7 mouse cellular contexts compared by ENCODE assay signal in the genomic region with DNA sequence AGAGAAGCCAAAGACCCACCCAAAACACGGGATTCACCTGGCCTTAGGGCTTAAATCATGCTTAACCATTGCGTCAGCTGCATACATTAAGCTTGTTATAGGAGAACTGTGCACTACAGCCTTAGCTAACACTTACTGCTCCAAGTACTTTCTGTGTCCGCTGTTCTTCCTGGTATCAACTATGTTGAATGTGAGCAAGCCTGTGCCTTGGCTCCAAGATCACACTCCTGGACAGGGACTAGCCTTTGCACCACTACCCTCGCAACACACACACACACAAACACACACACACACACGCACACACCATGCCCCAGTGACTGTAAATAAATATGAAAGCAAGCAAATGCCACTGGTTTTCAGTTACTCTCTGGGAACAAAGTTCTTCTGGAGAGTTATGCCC. TPM values are rescaled to one million over a fixed set of nuclear protein-coding genes. Genes with fewer than 3 reads are reported as not detected.
DNase-seq lines count a peak whose midpoint lies in the region; ATAC-seq lines count a peak whose summit lies in the region.
"Not testable (repeated sequence)": the region's sequence is repeated elsewhere in the genome, so short reads cannot be mapped to it uniquely, and the experiment has no call there.

No protein-coding gene starts in this region.

- not testable (repeated sequence) for H3K36me3 ChIP-seq in erythroblast, embryonic 14.5 days (ENCODE audit: control insufficient read depth); heart, embryonic 13.5 days; intestine, embryonic 16.5 days (ENCODE audit: control insufficient read depth, insufficient read depth, low read length); limb, embryonic 13.5 days; neural tube, embryonic 12.5 days

- WGBS in heart, embryonic 13.5 days: 25% methylated on average over 5 of the region's 5 CpGs
- WGBS in intestine, embryonic 16.5 days: 13% methylated on average over 5 of the region's 5 CpGs
- 24% methylated on average over 5 of the region's 5 CpGs for WGBS in limb, embryonic 13.5 days
- whole genome bisulfite sequencing in neural tube, embryonic 12.5 days: 33% methylated on average over 5 of the region's 5 CpGs

- DNase-seq in NIH3T3 (ENCODE audit: low read depth): peak; percentile 22
- peak; percentile 19 for DNase-seq in lung, postnatal 10 days

- ATAC-seq in heart, embryonic 13.5 days (ENCODE audit: extremely low read depth, insufficient number of reproducible peaks, low FRiP score, low TSS enrichment); limb, embryonic 13.5 days (ENCODE audit: low FRiP score, low read depth): not testable (repeated sequence)
- peak; percentile 18; the same call in 1 of the 2 replicates for ATAC-seq in intestine, embryonic 16.5 days
- ATAC-seq in neural tube, embryonic 12.5 days (ENCODE audit: low FRiP score, low read depth): peak; percentile 22; the same call in 1 of the 2 replicates

- H3K27ac ChIP-seq in heart, embryonic 13.5 days (replicated peaks); intestine, embryonic 16.5 days (ENCODE audit: low read length); limb, embryonic 13.5 days; neural tube, embryonic 12.5 days: not testable (repeated sequence)

- not testable (repeated sequence) for H3K4me1 ChIP-seq in erythroblast, embryonic 14.5 days (ENCODE audit: control insufficient read depth); heart, embryonic 13.5 days; intestine, embryonic 16.5 days (ENCODE audit: control insufficient read depth, insufficient read depth, low read length); limb, embryonic 13.5 days; neural tube, embryonic 12.5 days

- peak overlapping the region; percentile 85 for H3K9ac ChIP-seq in heart, embryonic 13.5 days
- peak overlapping the region; percentile 73 for H3K9ac ChIP-seq in intestine, embryonic 16.5 days (ENCODE audit: low read depth, low read length)
- H3K9ac ChIP-seq in limb, embryonic 13.5 days: peak overlapping the region; percentile 68
- H3K9ac ChIP-seq in neural tube, embryonic 12.5 days: peak overlapping the region; percentile 53; the same call in 1 of the 2 replicates

- not testable (repeated sequence) for H3K9me3 ChIP-seq in erythroblast, embryonic 14.5 days (ENCODE audit: control insufficient read depth, low read length); heart, embryonic 13.5 days; intestine, embryonic 16.5 days (ENCODE audit: control insufficient read depth, low read length); limb, embryonic 13.5 days; neural tube, embryonic 12.5 days

- H3K4me3 ChIP-seq in erythroblast, embryonic 14.5 days (replicated peaks): peak overlapping the region; percentile 54
- H3K4me3 ChIP-seq in heart, embryonic 13.5 days: peak overlapping the region; percentile 64
- peak overlapping the region; percentile 56 for H3K4me3 ChIP-seq in intestine, embryonic 16.5 days (ENCODE audit: low read length)
- H3K4me3 ChIP-seq in limb, embryonic 13.5 days: peak overlapping the region; percentile 55
- H3K4me3 ChIP-seq in neural tube, embryonic 12.5 days: peak overlapping the region; percentile 46

- H3K27me3 ChIP-seq in erythroblast, embryonic 14.5 days (ENCODE audit: control insufficient read depth); heart, embryonic 13.5 days (replicated peaks); intestine, embryonic 16.5 days (replicated peaks; ENCODE audit: control insufficient read depth, insufficient read depth, low read length); limb, embryonic 13.5 days; neural tube, embryonic 12.5 days (replicated peaks): not testable (repeated sequence)

- peak overlapping the region; percentile 67 for H3K4me2 ChIP-seq in heart, embryonic 13.5 days
- peak overlapping the region; percentile 40 for H3K4me2 ChIP-seq in intestine, embryonic 16.5 days (ENCODE audit: low read depth, low read length)
- H3K4me2 ChIP-seq in limb, embryonic 13.5 days (replicated peaks): peak overlapping the region; percentile 58
- peak overlapping the region; percentile 57 for H3K4me2 ChIP-seq in neural tube, embryonic 12.5 days (replicated peaks)

RNA-seq across cellular contexts. Expression of a gene that starts 0.7 kb away (rescaled TPM):
- polyA plus RNA-seq in erythroblast, embryonic 14.5 days (2012): not detected in 2 replicates
- not detected in 2 replicates for polyA plus RNA-seq in heart, embryonic 13.5 days (2015; fragmentation: Nextera tagmentation; extraction: Ambion mirVana)
- 0.11 TPM in 1 of 2 replicates, not detected in the other for polyA plus RNA-seq in intestine, embryonic 16.5 days (2015; fragmentation: Nextera tagmentation; extraction: Ambion mirVana)
- polyA plus RNA-seq in limb, embryonic 13.5 days (2015; fragmentation: Nextera tagmentation; extraction: Ambion mirVana): 0.08 and 0.22 TPM in 2 replicates
- polyA plus RNA-seq in neural tube, embryonic 12.5 days (2016; fragmentation: Nextera tagmentation; extraction: Ambion mirVana): 0.30 TPM in 1 of 2 replicates, not detected in the other

RNA-seq across cellular contexts. Expression of a gene that starts 1.0 kb away (rescaled TPM):
- 1.3 and 1.5 TPM in 2 replicates for polyA plus RNA-seq in erythroblast, embryonic 14.5 days (2012)
- 35.4 and 37.6 TPM in 2 replicates for polyA plus RNA-seq in heart, embryonic 13.5 days (2015; fragmentation: Nextera tagmentation; extraction: Ambion mirVana)
- polyA plus RNA-seq in intestine, embryonic 16.5 days (2015; fragmentation: Nextera tagmentation; extraction: Ambion mirVana): 39.0 and 39.6 TPM in 2 replicates
- 24.4 and 24.9 TPM in 2 replicates for polyA plus RNA-seq in limb, embryonic 13.5 days (2015; fragmentation: Nextera tagmentation; extraction: Ambion mirVana)
- polyA plus RNA-seq in neural tube, embryonic 12.5 days (2016; fragmentation: Nextera tagmentation; extraction: Ambion mirVana): 14.8 and 15.6 TPM in 2 replicates

RNA-seq across cellular contexts. Expression of a gene that starts 18.4 kb away (rescaled TPM):
- 0.11 and 0.26 TPM in 2 replicates for polyA plus RNA-seq in erythroblast, embryonic 14.5 days (2012)
- polyA plus RNA-seq in heart, embryonic 13.5 days (2015; fragmentation: Nextera tagmentation; extraction: Ambion mirVana): 18.9 and 19.7 TPM in 2 replicates
- 31.4 and 32.0 TPM in 2 replicates for polyA plus RNA-seq in intestine, embryonic 16.5 days (2015; fragmentation: Nextera tagmentation; extraction: Ambion mirVana)
- 35.7 and 37.8 TPM in 2 replicates for polyA plus RNA-seq in limb, embryonic 13.5 days (2015; fragmentation: Nextera tagmentation; extraction: Ambion mirVana)
- polyA plus RNA-seq in neural tube, embryonic 12.5 days (2016; fragmentation: Nextera tagmentation; extraction: Ambion mirVana): 34.5 and 37.2 TPM in 2 replicates

Comparison
In these comparisons a context has a peak if more than half of its experiments do, and no peak if none do; other contexts are left out.
1. RNA of a gene that starts 18.4 kb away (polyA plus RNA-seq): 35.7 to 37.8 TPM in limb, embryonic 13.5 days, 34.5 to 37.2 TPM in neural tube, embryonic 12.5 days, 31.4 to 32.0 TPM in intestine, embryonic 16.5 days and 18.9 to 19.7 TPM in heart, embryonic 13.5 days; 0.11 to 0.26 TPM in erythroblast, embryonic 14.5 days; every median in the first group is over 10 times any median in the second.
2. Peak in every context shown above with its lines, with median percentiles within 50 percentile points of each other: H3K4me3 ChIP-seq, H3K4me2 ChIP-seq and H3K9ac ChIP-seq.